Mouse (Mus musculus): ENCODE data around the gene Scpep1.

- TF ChIP-seq CTCF (IDR thresholded peaks at IDR 0.05; ENCODE audit: low read depth) (no peak), EP300 (optimal IDR thresholded peaks at IDR 0.05) (no peak)
Observed at GRCm38 (mm10) chr11:88934089-88935000, 20.9 kb downstream of the Scpep1 start.

Measured in stomach, postnatal 0 days (tissue).